Mouse (Mus musculus) spleen, adult 12 weeks (tissue): ENCODE data around the gene Lrriq1.

ENCODE experiments used
- DNase-seq: peaks from one replicate; pipeline ENCODE4 v3.0.0; 2022; ENCODE audit warnings: low spot score

The Lrriq1 gene

GRCm38 (mm10) chr10:103029132-103029729 lies 206.9 kb downstream of the Lrriq1 start:
- DNase-seq: no peak

GRCm38 (mm10) chr10:103028253-103029131 lies 207.6 kb downstream of the Lrriq1 start:
- DNase-seq: no peak

- DNase-seq: no peak
Measured at GRCm38 (mm10) chr10:103027931-103028252, 208.2 kb downstream of the Lrriq1 start.

- no peak for DNase-seq
Measured at GRCm38 (mm10) chr10:103027226-103027930, 208.7 kb downstream of the Lrriq1 start.

GRCm38 (mm10) chr10:103026636-103027225 lies 209.4 kb downstream of the Lrriq1 start:
- no peak for DNase-seq

GRCm38 (mm10) chr10:103002556-103002955 lies 233.6 kb downstream of the Lrriq1 start:
- no peak for DNase-seq

GRCm38 (mm10) chr10:103000902-103001301 lies 235.2 kb downstream of the Lrriq1 start:
- no peak for DNase-seq

- DNase-seq: no peak
Measured at GRCm38 (mm10) chr10:102999584-102999983, 236.5 kb downstream of the Lrriq1 start.
